Mouse (Mus musculus): ENCODE results near the gene Becn1. TPM values are rescaled to one million over a fixed set of nuclear protein-coding genes. Genes with fewer than 3 reads are reported as not detected.

Becn1 gene
- polyA plus RNA-seq, 1 experiment from 2014 or later, result 131 TPM

DNA sequence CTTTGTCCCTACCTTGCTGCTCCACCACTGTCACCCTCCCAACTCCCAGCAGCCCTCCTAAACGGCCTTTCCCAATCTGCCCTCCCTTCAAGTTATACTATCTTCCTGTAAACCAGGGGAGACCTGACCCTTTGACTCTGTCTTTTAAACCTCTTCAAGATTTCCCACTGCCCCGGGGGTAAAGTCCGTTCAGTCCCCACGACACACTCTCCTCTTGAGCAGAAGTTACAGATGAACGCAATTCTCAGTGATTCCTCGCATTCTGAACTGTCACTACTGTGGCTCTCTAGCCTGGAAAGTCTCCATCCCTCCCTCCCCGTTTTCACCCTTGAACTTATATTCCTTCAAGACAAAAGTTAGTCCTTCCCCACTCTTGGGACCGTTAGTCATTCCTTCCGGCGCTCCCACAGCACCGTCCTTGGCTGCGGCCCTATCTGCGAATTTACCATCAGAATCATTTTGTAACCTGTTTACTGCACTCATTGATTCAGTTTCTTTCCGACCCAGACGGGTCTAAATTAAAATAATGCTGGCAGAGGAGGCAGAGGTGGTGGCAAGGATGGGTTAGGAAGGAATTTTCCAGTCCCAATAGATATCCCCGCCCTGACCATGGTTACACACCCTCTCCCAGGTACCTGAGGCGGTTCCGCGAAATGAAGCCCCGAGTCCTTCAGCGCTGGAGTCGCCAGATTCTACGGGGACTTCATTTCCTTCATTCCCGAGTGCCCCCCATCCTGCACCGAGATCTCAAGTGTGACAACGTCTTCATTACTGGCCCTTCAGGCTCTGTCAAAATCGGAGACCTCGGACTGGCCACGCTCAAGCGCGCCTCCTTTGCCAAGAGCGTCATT lies 38.7 kb downstream of the Becn1 start:
- peak overlapping the region; percentile 55; the same call in 1 of the 2 replicates for H3K4me3 ChIP-seq
- H3K4me2 ChIP-seq (replicated peaks), result peak overlapping the region; percentile 97
- ATAC-seq (ENCODE audit: insufficient number of reproducible peaks, insufficient read depth, low FRiP score, low TSS enrichment), result no peak
- peaks cover 4% of the 10 kb centered on the region; the same call in 1 of the 2 replicates for H3K36me3 ChIP-seq
- peaks cover 49% of the 10 kb centered on the region for H3K27me3 ChIP-seq
- H3K4me1 ChIP-seq, result peaks cover 57% of the 10 kb centered on the region
- 2% methylated on average over 32 of the region's 32 CpGs for WGBS
- H3K9ac ChIP-seq, result no peak overlapping the region
- no peak overlapping the region for H3K27ac ChIP-seq
- no peaks in the 10 kb centered on the region for H3K9me3 ChIP-seq

GRCm38 (mm10) chr11:101262272-101262967 lies 39.7 kb downstream of the Becn1 start:
- 1% methylated on average over 24 of the region's 24 CpGs for WGBS
- Histone ChIP-seq H3K27me3 (peaks cover 48% of the 10 kb centered on the region), H3K36me3 (peaks cover 7% of the 10 kb centered on the region; the same call in 1 of the 2 replicates), H3K9me3 (no peaks in the 10 kb centered on the region), H3K4me1 (peaks cover 57% of the 10 kb centered on the region), H3K4me3 (peak overlapping the region; percentile 55), H3K9ac (peak overlapping the region; percentile 11; the same call in 1 of the 2 replicates), H3K4me2 (replicated peaks) (peak overlapping the region; percentile 97), H3K27ac (no peak overlapping the region)
- no peak for ATAC-seq (ENCODE audit: insufficient number of reproducible peaks, insufficient read depth, low FRiP score, low TSS enrichment)

GRCm38 (mm10) chr11:101260826-101261380 lies 41.2 kb downstream of the Becn1 start:
- Histone ChIP-seq H3K4me3 (peak overlapping the region; percentile 55), H3K4me2 (replicated peaks) (peak overlapping the region; percentile 97), H3K27me3 (peaks cover 45% of the 10 kb centered on the region), H3K36me3 (peaks cover 7% of the 10 kb centered on the region; the same call in 1 of the 2 replicates), H3K27ac (peak overlapping the region; percentile 80), H3K9ac (peak overlapping the region; percentile 70), H3K4me1 (peaks cover 54% of the 10 kb centered on the region), H3K9me3 (no peaks in the 10 kb centered on the region)
- ATAC-seq (ENCODE audit: insufficient number of reproducible peaks, insufficient read depth, low FRiP score, low TSS enrichment), result no peak
- WGBS, result under 1% methylated on average over 30 of the region's 30 CpGs

- Histone ChIP-seq H3K36me3 (peaks cover 7% of the 10 kb centered on the region; the same call in 1 of the 2 replicates), H3K4me3 (peak within 1 kb of the TSS; percentile 55), H3K27me3 (peaks cover 40% of the 10 kb centered on the region), H3K4me2 (replicated peaks) (peak within 1 kb of the TSS; percentile 97), H3K4me1 (peaks cover 47% of the 10 kb centered on the region), H3K27ac (peak within 1 kb of the TSS; percentile 80), H3K9ac (peak within 1 kb of the TSS; percentile 70), H3K9me3 (no peaks in the 10 kb centered on the region)
- ATAC-seq (ENCODE audit: insufficient number of reproducible peaks, insufficient read depth, low FRiP score, low TSS enrichment), result peak; percentile 87
- WGBS, result under 1% methylated on average over 42 of the region's 43 CpGs
Measured at GRCm38 (mm10) chr11:101259948-101260825, 41.9 kb downstream of the Becn1 start, which contains the start of gene Wnk4. TSS of gene Wnk4 (plus strand) at chr11:101260567.

DNA sequence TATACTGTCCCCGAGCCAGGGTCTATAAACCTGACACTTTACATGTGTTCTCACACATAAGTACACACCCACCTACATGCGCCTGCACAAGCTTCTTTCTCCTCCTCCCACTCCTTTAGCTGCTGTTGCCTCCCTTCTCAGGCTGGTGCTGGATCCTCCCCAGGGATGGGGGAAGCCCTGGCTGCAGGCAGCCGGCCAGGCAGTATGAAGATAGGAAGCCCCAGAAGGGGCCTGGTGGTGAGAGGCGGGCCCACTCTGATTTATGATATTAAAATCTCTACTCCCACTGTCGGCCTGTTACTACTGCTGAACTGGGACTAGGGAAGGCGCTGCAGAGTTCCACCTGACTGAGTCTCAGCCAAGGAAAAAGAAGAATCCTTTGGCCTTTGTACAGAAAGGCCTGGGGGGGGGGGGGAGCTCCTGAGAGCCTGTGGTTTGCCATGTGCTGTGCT lies 42.8 kb downstream of the Becn1 start:
- Histone ChIP-seq H3K27ac (peak overlapping the region; percentile 80), H3K4me2 (replicated peaks) (peak overlapping the region; percentile 97), H3K36me3 (peaks cover 7% of the 10 kb centered on the region; the same call in 1 of the 2 replicates), H3K9ac (no peak overlapping the region), H3K4me3 (peak overlapping the region; percentile 55; the same call in 1 of the 2 replicates), H3K4me1 (peaks cover 45% of the 10 kb centered on the region), H3K27me3 (peaks cover 33% of the 10 kb centered on the region), H3K9me3 (no peaks in the 10 kb centered on the region)
- no peak for ATAC-seq (ENCODE audit: insufficient number of reproducible peaks, insufficient read depth, low FRiP score, low TSS enrichment)
- 31% methylated on average over 6 of the region's 6 CpGs for WGBS

DNA sequence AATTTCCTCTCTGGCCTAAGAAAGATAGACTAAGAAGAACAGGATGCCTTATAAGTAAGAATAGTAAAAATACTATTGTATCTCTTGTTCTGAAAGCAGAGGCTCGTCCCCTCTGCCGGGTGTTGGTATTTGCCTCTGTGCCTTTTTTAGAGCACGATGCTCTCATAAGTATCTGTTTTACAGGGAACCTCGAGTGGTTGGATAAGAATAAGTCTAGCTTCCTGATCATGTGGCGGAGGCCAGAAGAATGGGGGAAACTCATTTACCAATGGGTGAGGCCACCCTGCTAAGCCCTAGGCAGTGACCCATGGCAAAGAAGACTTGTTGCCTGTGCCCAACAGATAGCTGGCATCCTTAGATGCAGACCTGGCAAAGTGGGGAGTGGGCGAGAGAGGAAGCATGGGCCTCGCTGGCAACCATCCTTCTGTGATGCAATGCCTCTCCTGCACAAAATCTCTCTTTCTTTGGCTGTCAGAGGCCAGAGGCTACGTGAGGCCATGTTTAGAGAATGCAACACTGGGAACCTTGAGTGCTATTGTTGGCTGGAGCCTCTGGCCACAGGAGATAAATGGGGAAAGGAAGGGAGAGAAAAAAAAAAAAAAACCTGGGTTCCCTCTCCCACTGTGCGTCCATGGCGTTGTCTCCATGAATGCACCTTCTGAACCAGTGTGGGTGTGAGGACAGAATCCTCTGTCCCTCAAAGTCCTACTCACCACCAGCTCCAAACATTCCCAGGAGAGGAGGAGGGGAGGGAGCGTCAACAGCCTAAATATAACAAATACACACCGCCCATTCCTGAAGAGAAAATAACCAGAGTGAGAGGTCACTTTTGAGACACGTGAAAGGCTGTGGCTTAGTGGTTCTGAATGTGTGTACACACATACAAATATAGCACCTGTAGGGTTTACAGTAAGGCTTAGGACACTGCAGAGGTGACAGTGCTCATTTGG lies 46.0 kb downstream of the Becn1 start:
- H3K4me2 ChIP-seq (replicated peaks), result no peak overlapping the region
- no peak overlapping the region for H3K4me3 ChIP-seq
- no peak overlapping the region for H3K9ac ChIP-seq
- no peaks in the 10 kb centered on the region for H3K9me3 ChIP-seq
- peaks cover 7% of the 10 kb centered on the region; the same call in 1 of the 2 replicates for H3K36me3 ChIP-seq
- H3K27ac ChIP-seq, result no peak overlapping the region
- no peak for ATAC-seq (ENCODE audit: insufficient number of reproducible peaks, insufficient read depth, low FRiP score, low TSS enrichment)
- H3K27me3 ChIP-seq, result peaks cover under 1% of the 10 kb centered on the region; the same call in 1 of the 2 replicates
- H3K4me1 ChIP-seq, result peaks cover 31% of the 10 kb centered on the region
- WGBS, result 88% methylated on average over 13 of the region's 13 CpGs

GRCm38 (mm10) chr11:101253613-101254389 lies 48.3 kb downstream of the Becn1 start, which contains the start of gene Vps25:
TSS of gene Vps25 (plus strand) at chr11:101253707.
- under 1% methylated on average over 40 of the region's 40 CpGs for WGBS

DNA sequence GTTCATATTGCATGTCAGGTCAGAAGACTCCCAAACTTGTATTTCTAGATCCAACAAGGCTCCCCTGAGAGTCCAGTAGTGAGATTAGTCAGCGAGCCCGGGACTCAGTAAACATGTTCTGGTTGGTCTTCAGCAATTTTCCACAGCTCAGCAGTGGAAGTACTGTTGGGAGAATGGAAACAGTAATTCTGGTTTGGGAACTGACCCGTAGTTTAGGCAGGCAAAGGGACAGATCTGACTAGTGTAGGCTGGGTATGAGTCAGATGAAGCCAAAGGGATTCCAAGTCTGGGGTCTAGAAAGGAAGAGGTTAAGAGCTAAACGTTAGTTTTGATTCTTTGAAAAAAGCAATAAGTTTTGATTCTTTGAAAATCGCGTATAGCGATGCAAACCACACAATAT lies 49.1 kb downstream of the Becn1 start:
- no peak for ATAC-seq (ENCODE audit: insufficient number of reproducible peaks, insufficient read depth, low FRiP score, low TSS enrichment)
- peak overlapping the region; percentile 92 for H3K27ac ChIP-seq
- peak overlapping the region; percentile 90 for H3K4me3 ChIP-seq
- no peaks in the 10 kb centered on the region for H3K9me3 ChIP-seq
- peak overlapping the region; percentile 89 for H3K4me2 ChIP-seq (replicated peaks)
- peak overlapping the region; percentile 90 for H3K9ac ChIP-seq
- peaks cover 14% of the 10 kb centered on the region for H3K4me1 ChIP-seq
- H3K36me3 ChIP-seq, result no peaks in the 10 kb centered on the region; the same call in 1 of the 2 replicates
- 0 out of 2 replicates have a peak, but pooled peaks cover under 1% of the 10 kb centered on the region for H3K27me3 ChIP-seq
- WGBS, result 14% methylated on average over 7 of the region's 7 CpGs

More at GRCm38 (mm10) chr11:101253613-101254389, 48.3 kb downstream of the Becn1 start, which contains the start of gene Vps25:
- peak within 1 kb of the TSS; percentile 89 for H3K4me2 ChIP-seq (replicated peaks)
- H3K4me1 ChIP-seq, result peaks cover 14% of the 10 kb centered on the region
- H3K27ac ChIP-seq, result peak within 1 kb of the TSS; percentile 92
- no peaks in the 10 kb centered on the region for H3K9me3 ChIP-seq
- peak within 1 kb of the TSS; percentile 90 for H3K4me3 ChIP-seq
- peak; percentile 64; the same call in 1 of the 2 replicates for ATAC-seq (ENCODE audit: insufficient number of reproducible peaks, insufficient read depth, low FRiP score, low TSS enrichment)
- peaks cover 3% of the 10 kb centered on the region; the same call in 1 of the 2 replicates for H3K36me3 ChIP-seq
- H3K9ac ChIP-seq, result peak within 1 kb of the TSS; percentile 90
- H3K27me3 ChIP-seq, result no peaks in the 10 kb centered on the region

DNA sequence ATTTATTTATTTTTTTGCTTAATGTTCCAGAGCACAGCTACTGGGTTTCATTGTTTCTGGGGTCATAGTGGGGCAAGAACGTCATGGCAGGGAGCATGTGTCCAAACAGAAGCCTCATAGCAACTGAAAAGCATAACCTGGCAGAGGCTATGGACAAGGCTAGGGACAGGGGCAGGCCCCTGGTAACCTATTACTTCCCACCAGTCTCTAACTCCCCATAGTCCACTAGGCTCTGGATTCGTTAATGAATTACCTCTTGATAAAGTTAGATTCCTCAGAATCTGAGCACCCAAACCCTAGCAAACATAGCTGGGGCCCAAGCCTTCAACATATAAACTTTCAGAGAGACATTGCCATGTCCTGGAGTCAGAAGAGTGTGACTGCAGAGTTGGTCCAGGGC lies 51.1 kb downstream of the Becn1 start:
- Histone ChIP-seq H3K9me3 (no peaks in the 10 kb centered on the region), H3K27ac (no peak overlapping the region), H3K4me1 (peaks cover 24% of the 10 kb centered on the region), H3K4me2 (replicated peaks) (no peak overlapping the region), H3K36me3 (no peaks in the 10 kb centered on the region), H3K4me3 (no peak overlapping the region), H3K27me3 (peaks cover 10% of the 10 kb centered on the region; the same call in 1 of the 2 replicates), H3K9ac (no peak overlapping the region)
- 67% methylated on average over 2 of the region's 2 CpGs for WGBS
- ATAC-seq (ENCODE audit: insufficient number of reproducible peaks, insufficient read depth, low FRiP score, low TSS enrichment), result no peak
